Mouse (Mus musculus) megakaryocyte, adult 5-6 weeks (primary cell): ENCODE results near the gene Swap70. TPM values are rescaled to one million over a fixed set of nuclear protein-coding genes. Genes with fewer than 3 reads are reported as not detected.

Experiments
- ATAC-seq: 2 replicates; pipeline ENCODE4 v1.8.0; 2016; ENCODE audit warnings: mild to moderate bottlenecking, inconsistent platforms; ENCODE audit not compliant: poor library complexity, severe bottlenecking
- total RNA-seq, 2 experiments: library from RNA; stranded (forward) in 1 of 2; stranded (reverse) in 1 of 2; fragments of 153-499, 151-499 nt in 1 of 2; fragments of 221-1000, 200-1000 nt in 1 of 2; gene quantifications; 2 replicates each; pipeline versions ENCODE4 v1.2.3 to v1.2.4; 2015 to 2017

Swap70 gene
- total RNA-seq, 2 experiments from 2014 or later = 33.6 to 67.6 TPM

DNA sequence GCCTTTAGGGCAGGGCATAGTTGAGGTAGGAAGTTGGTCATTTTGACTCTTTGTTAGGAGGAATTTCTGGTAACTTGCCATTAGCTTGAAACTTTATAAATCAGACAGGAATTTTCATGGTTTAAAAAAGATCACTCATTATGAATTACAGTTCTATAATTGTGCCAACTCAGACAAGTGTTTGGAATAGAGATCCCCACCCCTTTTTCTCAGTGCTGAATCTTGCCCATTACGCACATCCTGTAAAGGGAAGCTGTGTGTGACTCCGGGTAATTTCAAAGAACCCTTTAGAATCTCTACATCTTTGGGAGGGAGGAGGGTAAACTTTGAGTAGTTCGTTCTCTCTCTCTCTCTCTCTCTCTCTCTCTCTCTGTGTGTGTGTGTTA lies 15.9 kb downstream of the Swap70 start:
- peak; percentile 39; the same call in 1 of the 2 replicates for ATAC-seq

DNA sequence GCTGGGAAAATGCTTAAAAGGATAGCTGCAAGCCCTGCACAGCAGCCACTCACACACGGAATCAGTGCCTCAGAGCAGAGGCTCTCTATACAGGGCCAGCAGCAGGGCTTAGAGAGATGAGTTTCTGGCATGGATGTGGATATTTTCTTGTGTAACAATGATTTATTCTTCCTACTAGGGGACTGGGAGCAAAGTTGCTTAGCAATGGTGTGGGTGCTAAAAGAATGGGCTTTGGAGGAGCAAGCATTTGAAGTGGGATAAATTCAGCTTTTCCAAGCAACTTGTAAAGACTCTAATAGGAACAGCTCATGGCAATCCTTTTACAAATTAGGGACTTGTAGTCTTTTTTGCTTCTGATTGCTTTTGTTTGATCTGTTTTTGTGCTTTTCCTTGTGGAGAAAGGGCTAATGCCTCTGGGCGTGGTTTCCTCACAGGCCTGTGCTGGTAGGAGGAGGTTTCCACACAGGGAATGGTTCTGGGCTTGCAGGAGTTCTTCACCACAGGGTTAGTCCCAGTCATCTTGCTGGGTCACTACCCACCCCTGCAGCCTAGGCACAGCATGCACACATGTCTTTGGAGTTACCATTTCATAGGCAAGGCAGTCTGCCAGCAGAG lies 16.4 kb downstream of the Swap70 start:
- ATAC-seq = no peak

DNA sequence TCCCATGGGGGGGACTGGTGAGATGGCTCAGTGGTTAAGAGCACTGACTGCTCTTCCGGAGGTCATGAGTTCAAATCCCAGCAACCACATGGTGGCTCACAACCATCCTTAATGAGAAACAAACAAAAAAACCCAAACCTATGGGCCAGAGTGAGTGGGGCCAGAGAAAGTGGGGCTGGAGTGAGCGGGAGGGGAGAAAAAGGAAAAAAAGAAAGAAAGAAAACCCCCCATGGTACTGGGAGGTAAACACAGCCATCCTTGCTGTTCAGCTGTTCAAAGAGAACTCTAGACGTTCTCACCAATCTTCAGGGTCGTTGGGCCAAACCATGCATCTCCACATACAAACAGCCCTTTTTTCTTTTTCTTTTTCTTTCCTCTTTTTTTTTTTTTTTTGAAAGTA lies 18.1 kb downstream of the Swap70 start:
- ATAC-seq = no peak

DNA sequence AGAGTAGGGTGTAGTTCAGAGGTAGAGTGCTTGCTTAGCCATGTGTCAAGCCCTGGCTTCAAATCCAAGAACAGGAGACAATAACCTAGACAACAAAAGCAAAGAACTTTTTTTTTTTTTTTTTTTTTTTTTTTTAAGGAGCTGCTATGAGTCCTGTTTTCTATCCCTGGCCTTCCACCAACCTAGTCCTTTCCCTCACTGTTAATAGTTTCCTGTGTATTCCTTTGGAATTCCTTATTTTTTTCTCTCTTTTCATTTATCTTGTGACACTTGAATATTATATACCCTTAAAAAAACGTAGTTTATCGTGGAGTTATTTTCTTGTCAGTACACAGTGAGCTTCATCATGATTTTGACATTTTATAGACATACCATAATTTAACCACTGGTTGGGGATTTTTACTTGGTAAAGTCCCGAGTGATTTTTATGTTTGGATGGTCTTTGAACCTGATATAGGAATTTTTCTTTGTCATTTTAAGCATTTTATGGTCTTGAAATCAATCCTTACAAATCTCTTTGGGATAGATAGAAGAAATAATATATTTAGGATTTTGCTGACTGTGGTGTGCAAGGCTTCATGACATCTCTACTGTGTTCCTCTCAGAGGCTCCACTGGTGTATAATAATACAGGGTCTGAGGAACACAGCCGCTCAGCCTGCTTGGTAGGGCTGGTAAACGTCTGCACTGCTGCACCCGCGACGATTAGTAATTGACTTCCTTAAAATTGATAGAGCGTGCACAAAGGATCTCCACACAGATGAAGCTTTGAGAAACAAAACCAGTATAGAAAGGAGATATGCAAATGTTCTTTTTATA lies 20.2 kb downstream of the Swap70 start:
- peak; percentile 64 for ATAC-seq

DNA sequence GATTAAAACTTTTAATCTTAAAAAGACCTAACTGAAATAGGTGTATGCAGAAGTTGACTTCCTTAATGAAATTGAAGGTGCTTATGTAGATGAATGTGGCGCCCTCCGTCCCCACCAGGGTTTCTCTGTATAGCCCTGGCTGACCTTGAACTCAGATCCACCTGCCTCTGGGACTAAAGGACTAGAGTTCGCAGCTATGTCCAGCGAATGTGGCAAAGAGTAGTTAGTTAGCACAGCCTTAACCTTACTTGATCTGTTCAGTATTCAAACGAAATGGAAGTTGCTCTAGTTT lies 20.7 kb downstream of the Swap70 start:
- ATAC-seq = no peak; the same call in 1 of the 2 replicates

DNA sequence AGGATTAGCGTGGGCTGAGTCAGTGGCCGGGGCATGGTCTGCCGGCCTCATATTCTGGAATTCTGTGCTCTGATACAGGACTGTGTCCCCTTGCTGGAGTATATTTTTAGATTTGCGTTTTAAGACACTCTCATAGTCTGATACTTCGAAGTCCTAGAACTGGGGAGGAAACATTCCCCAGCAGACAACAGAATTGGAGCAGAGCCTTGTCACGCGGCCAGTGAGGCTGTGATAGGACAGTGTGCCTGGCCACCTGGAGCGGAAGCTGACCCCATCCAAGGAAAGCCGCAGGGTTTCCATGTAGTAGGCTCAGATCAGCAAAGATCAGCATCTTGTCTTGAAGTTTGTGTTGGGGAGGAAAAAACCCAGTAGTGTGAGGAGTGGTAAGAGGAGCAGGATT lies 23.6 kb downstream of the Swap70 start:
- no peak for ATAC-seq

DNA sequence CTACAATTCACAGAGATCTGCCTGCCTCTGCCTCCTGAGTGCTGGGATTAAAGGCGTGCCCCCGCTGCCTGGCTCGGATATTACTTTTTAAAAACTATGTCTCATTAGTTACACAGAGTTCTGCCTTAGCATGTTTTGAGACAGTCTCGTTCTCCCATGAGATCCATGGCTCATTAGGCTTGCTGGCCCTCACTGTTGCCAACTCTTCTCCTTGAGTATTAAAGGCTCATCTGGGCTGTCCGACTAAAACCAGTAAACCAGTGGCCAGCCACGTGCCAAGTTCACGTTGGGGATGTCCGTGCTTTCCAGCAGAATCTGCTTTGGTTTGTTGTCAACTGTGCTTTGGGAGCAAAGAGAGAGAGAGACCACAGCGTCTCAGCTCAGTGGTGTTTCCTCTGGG lies 25.0 kb downstream of the Swap70 start:
- ATAC-seq = no peak

DNA sequence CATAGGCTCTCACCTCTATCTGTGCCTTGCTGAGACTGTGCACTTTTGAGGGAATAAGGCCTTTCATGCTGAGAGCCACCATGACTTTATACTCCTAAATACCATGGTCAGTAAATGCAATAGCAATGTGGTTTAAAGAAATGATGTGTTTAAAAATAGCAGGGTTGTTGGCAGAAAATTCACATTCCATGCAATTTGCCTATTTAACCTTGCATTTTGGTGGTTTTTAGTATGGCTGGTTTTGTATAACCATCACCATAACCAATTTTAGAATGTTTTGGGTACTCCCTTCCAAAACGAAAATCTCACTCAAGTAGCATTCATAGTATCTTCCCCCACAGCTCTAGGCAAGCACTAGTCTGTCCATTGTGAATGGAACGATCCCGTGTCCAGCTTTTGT lies 26.3 kb downstream of the Swap70 start:
- ATAC-seq = no peak

DNA sequence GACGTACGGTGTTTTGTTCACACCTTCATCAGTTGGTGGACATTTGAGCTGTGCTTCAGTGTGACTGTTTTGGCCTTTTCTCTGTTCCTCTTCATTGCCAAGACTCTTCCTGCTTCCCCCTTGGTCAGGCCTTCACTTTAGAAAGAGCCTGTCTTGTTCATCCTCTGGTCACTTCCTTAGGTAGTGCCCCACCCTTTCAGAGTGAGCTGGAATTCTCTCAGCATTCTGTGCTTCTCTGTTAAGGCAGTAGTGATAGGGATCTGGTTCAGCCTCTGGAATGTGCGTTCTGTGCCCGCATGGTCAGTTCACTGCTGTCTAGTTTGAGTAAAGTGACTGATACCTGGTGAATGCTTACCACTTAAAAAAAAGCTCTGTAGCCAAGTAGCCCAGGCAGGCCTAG lies 27.2 kb downstream of the Swap70 start:
- ATAC-seq = peak; percentile 70

DNA sequence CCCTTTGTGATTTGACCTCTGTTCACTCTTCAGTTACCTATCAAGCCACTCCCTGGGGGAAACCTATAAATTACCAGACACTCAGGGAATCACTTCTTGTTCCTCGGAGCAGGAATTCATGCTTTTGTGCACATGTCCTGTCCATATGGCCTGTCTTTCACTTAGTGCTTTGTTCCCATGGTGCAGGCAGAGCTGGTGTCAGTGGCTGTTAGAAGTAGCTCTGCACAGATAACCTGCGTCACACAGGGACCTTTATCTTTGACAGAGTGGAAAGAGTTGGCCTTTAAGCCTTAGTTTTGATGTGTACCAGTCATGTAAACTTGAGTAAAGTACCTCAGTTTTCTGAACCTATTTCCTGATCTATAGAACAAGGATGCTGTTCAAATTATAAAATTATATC lies 32.4 kb downstream of the Swap70 start:
- no peak for ATAC-seq

DNA sequence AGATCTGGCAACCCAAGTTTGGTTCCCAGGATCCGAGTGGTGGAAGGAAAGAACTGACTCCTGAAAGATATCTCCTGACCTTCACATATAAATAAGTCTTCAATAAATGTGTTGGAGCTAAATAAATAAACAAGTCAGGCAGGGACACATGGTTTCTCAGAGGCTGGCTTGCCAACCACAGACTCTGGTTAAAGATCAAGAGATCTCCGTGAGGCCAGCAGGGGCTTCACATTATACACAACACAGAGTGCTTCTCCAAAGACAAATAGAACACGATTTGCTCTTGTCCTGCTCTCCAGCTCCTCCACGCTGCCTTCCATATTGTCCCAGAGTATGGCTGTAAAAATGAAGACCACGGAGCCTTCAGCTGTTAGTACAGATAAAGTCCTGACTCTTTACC lies 32.9 kb downstream of the Swap70 start:
- no peak for ATAC-seq

DNA sequence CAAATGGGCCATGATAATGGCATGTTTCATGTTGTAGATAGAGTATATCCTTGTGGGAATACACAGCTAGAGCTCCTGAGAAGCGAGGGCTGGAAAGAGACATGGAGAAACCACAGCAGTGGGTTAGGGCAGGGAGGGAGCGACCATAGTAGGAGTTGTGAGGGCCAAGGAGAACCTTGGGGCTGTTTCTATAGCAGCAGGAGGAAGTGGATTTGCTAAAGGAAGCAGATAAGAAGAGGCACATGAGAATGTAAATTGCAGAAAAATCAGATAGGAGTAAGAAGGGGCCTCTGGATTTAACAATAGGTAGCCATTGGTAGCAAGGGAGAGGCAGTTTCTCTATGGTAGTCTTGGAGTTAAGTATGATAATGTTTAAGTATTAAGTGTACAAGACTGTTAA lies 35.5 kb downstream of the Swap70 start:
- peak; percentile 40; the same call in 1 of the 2 replicates for ATAC-seq

DNA sequence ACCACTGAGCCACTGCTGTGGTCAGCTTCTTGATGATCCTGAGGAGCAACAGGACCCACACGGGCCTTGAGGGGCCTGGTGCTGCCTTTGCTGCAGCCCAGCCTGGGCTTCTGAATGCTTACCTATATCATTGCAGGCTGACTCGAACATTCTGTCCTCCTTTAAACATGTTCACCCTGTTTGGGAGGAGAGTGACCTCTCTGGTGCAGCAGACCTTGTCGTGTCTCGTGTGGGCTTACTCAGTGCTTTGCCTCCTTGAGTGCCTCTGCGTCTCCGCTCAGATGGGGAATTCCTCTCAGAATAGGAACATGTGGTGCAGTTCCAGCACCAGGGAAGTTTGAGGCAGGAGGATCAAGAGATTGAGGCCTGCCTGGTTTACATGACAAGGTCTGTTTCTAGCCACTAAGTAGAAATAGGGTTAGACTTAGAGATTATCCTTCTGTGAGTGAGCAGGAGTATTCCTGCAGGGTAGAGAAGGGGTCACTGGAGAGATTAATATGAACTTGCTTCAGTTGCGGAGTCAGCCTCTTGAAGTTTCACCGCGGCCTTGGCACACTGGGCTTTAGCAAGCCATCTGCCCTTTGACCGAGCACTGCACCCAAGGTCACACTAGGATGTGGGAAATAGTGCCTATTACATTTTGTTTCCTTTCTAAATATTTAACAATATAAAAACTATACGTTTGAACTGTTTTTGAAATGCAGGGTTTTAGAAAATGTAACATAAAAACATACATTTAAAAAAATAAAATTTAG lies 36.9 kb downstream of the Swap70 start:
- no peak for ATAC-seq

DNA sequence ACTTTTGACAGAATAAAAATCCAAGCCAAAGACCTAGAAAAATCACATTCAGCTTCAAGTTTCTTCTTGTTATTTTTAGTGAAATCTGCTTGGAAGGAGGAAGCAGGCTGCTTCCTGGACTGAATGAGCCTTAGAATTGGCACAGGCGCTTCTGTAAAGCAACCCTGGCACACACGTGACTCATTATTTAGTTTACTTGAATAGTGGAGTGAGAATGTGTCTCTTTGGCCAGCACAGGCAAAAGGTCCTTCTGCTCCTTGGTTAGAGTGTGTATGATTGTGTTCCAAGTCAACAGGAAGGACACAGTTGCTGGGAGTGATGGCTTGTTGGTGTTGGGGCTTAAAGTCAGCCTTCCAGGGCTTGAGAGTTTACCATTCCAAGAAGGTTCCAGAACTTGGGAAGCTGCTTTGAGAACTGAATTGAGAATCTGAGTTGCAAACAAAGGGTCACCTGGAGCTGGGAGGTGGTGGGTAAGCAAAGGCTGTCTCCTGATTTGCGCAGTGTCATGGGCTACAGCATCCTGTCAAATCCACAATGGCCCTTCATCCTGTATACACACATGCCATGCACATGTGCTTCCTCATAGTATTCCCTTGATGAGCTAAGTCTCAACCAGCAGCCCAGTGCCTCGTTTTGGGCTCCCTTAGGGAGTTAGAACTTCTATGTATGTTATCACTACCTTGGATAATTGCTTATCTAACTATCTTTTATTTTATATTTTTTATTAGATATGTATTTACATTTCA lies 38.6 kb downstream of the Swap70 start:
- peak; percentile 59 for ATAC-seq

DNA sequence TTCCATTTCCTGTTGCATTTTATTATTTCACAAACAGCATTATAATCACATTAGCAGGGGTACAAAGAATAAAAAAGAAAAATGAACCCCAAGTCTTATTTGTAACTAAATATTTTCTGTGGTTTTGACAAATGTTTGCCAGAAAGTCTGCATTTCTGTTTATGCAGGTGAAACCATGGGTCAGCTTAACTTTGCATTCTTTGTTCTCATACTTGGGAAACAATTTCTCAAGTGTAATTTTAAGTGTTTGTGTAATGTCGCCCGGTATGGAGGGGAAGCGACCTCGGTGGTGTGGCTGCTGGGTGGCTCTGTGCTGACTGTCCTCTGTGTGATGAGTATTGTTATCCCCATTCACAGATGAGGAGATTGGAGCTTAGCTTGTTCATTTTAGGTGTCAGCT lies 40.3 kb downstream of the Swap70 start:
- ATAC-seq = no peak

DNA sequence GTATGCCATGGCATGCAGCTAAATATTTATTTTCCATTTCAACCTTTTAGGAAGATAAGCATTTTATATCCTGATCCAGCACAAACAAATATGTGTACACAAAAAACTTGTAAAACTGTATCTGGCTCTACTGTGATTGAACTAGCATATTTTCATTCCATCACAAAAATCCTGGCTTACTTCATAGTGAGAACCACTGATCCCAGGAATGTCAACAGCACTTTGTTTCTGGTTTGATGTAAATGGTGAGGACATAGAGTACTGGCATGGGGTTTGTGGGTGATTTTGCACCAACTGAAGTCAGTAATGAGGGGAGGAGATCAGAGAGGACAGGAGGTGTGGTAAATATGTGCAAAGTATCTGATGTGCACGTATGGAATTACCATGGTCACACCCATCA lies 41.1 kb downstream of the Swap70 start:
- no peak for ATAC-seq

DNA sequence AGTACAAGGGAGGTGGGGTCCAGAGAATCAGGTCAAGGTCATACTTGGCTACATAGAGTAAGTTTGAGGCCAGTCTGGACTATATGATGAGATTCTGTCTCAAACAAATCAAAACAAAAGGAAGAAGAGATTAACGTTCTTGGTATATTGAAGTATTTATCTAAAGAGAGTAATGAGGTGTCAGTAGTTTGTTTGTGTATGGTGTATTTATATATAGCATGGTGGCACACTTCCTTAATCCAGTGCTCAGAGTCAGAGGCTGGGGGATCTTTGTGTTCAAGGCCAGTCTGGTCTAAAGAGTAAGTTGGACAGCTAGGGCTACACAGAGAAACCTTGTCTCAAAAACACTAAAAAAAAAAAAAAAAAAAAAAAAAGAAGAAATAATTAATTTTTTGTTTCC lies 42.0 kb downstream of the Swap70 start:
- ATAC-seq = no peak

DNA sequence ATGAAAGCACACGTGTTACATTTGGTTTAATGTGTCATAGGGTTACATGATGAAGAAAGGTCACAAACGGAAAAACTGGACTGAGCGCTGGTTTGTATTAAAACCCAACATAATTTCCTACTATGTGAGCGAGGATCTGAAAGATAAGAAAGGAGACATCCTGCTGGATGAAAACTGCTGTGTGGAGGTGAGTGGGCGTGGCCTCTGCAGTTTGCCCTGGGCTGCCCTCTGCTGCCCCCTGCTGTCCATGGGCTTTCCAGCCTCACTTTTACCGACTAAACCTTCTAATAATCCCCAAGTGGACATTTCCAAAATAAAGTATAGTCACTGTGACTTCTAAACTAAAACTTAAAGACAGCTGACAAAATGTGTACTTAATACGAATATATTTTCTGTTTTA lies 44.3 kb downstream of the Swap70 start:
- peak; percentile 81 for ATAC-seq

DNA sequence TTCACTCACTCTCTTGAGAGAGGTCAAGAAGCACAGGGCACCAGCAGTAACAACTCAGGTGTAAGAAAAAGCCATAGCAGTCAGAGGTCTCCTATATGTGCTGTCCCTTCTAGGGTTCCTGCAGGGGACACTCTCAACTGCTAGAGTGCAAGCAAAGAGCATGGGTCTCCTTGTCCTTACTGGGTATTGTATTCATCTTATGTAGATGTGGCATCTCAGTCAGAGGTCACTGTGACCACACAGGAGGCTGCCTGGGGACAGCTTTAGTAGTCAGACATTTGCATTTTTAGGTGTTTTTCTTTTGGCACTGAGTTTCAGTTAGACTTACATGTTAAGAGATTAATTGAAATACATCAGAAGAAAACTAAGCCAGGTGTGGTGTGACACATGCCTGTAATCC lies 45.5 kb downstream of the Swap70 start:
- no peak for ATAC-seq

DNA sequence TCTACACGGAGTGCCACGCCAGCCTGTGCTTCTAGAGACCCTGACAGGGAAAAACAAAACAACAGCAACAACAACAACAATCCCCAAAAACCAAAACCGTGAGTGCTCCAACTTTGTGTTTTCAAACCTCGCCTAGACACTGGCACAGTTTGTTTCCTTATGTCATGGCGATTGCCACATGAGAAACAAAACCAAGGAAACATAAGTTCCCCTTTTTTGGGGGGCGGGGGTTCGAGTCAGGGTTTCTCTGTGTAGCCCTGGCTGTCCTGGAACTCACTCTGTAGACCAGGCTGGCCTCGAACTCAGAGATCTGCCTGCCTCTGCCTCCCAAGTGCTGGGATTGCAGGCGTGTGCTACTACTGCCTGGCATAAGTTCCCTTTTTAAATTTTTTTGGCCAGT lies 46.5 kb downstream of the Swap70 start:
- ATAC-seq = peak; percentile 58

DNA sequence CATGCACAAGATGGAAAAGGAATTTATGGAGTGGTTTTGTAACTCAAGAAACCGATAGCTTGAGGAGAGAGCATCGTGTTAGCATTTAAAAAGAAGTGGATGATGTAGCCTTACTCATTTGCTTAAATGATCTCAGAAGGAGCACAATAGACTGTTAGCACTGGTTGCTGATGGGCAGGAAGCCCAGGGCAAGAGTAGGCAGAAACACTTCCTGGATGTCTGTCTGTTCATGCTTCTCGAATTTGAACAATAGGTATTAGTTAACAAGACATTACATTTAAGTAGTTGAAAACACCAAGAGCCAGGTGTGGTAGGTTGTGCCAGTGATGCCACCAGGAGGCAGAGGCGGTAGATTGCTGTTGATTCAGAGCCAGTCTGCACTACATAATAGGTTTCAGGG lies 47.0 kb downstream of the Swap70 start:
- no peak for ATAC-seq
